Mouse (Mus musculus): ENCODE results near the gene Hps1. TPM values are rescaled to one million over a fixed set of nuclear protein-coding genes. Genes with fewer than 3 reads are reported as not detected.

Gene Hps1
- total RNA-seq, 1 experiment: 13.1 TPM

DNA sequence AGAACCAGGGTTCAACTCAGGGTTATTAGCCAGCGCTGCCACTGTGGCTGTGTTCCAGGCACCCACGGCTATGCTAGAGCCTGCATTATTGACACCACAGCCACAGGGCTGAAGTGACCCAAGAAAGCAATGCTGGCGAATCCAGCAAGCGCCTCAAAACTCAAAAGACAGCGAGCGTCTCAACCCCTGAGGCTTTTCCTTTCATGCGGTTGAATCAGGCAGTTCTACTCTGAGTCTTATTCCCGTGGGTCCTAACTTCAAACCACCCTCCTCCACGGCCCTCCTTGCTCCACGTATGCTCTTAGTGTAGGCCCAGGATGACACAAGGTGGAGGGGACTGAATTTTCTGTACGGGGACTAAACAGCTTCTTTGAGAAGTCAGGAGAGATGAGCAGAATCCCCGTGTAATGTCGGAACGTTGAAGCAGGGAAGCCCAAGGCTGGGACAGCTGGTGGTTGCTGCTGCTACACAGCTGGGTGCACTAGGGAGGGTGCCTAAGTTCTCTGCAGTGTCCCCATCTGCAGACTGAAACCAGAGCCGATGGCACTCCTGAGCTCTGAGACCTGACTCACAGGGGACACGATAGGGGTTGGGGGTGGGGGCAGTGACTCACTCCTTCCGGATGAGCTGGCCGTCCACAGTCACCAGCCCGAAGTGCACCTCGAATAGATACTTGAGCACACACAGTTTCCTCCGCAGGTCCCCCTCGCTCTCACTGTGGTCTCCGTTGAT, 9.5 kb downstream of the Hps1 start:
- H3K9me3 ChIP-seq (ENCODE audit: control insufficient read depth, insufficient read depth, low read depth, low read length): no peaks in the 10 kb centered on the region
- no peak for TF ChIP-seq CHD2 (IDR thresholded peaks at IDR 0.05; ENCODE audit: low read depth, low read length)
- TF ChIP-seq MAFK (IDR thresholded peaks at IDR 0.05; ENCODE audit: insufficient read depth, low read depth, low read length): no peak
- no peak for TF ChIP-seq ZC3H11A (IDR thresholded peaks at IDR 0.05; ENCODE audit: borderline replicate concordance, low read depth, low read length)
- no peak for TF ChIP-seq HCFC1 (IDR thresholded peaks at IDR 0.05; ENCODE audit: borderline replicate concordance, insufficient read depth, low read length)
- TF ChIP-seq ZNF384 (IDR thresholded peaks at IDR 0.05; ENCODE audit: low read depth, low read length): no peak
- no peaks in the 10 kb centered on the region; a peak in 1 of 4 replicates for H3K4me1 ChIP-seq (ENCODE audit: control insufficient read depth in 2 of 2, insufficient read depth in 2 of 2, low read length in 2 of 2, poor library complexity in 1 of 2)
- no peak overlapping the region for H3K4me3 ChIP-seq (ENCODE audit: insufficient read depth in 1 of 2, low read depth in 1 of 2, low read length in 2 of 2, poor library complexity in 1 of 2, severe bottlenecking in 1 of 2)
- DNase-seq (ENCODE audit: low read depth, low spot score): no peak
- peaks cover 41% of the 10 kb centered on the region; the same call in 1 of the 2 replicates for H3K36me3 ChIP-seq (ENCODE audit: control insufficient read depth, insufficient read depth, low read length, poor library complexity, severe bottlenecking)
- in situ Hi-C loops (cut with MboI; ENCODE audit: low sequenced_read_pairs in 2 of 2, unreplicated experiment in 2 of 2): no loop called here
- no peak overlapping the region for H3K9ac ChIP-seq (ENCODE audit: insufficient read depth, low read depth, low read length, poor library complexity, severe bottlenecking)
- no peak overlapping the region for H3K27ac ChIP-seq (ENCODE audit: insufficient read depth, low read depth, low read length, poor library complexity, severe bottlenecking)

DNA sequence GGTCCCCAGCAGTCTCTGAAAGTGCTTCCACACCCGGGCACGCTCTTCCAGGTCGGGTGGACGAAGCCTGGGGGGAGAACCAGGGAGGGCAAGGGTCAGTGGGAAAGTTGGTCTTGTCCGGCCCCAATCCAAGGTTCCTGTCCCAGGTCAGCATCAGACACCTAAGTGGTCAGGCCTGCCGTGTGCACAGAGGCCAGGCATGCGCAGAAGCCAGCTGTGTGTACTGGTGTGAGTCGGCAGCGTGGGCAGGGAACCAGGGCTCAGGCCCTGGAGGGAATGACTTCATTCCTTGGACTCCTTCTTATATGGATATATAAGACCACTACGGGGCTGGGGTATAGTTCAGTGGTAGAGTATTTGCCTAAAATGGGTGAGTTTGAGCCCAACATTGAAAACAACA, 10.1 kb downstream of the Hps1 start:
- no peak overlapping the region for H3K9ac ChIP-seq (ENCODE audit: insufficient read depth, low read depth, low read length, poor library complexity, severe bottlenecking)
- H3K27ac ChIP-seq (ENCODE audit: insufficient read depth, low read depth, low read length, poor library complexity, severe bottlenecking): no peak overlapping the region
- H3K4me3 ChIP-seq (ENCODE audit: insufficient read depth in 1 of 2, low read depth in 1 of 2, low read length in 2 of 2, poor library complexity in 1 of 2, severe bottlenecking in 1 of 2): no peak overlapping the region
- TF ChIP-seq CHD2 (IDR thresholded peaks at IDR 0.05; ENCODE audit: low read depth, low read length): no peak
- TF ChIP-seq HCFC1 (IDR thresholded peaks at IDR 0.05; ENCODE audit: borderline replicate concordance, insufficient read depth, low read length): no peak
- TF ChIP-seq ZNF384 (IDR thresholded peaks at IDR 0.05; ENCODE audit: low read depth, low read length): no peak
- no peak for TF ChIP-seq ZC3H11A (IDR thresholded peaks at IDR 0.05; ENCODE audit: borderline replicate concordance, low read depth, low read length)
- no peak for TF ChIP-seq MAFK (IDR thresholded peaks at IDR 0.05; ENCODE audit: insufficient read depth, low read depth, low read length)
- no peaks in the 10 kb centered on the region; a peak in 1 of 4 replicates for H3K4me1 ChIP-seq (ENCODE audit: control insufficient read depth in 2 of 2, insufficient read depth in 2 of 2, low read length in 2 of 2, poor library complexity in 1 of 2)
- no peak for DNase-seq (ENCODE audit: low read depth, low spot score)
- H3K36me3 ChIP-seq (ENCODE audit: control insufficient read depth, insufficient read depth, low read length, poor library complexity, severe bottlenecking): peaks cover 41% of the 10 kb centered on the region; the same call in 1 of the 2 replicates
- H3K9me3 ChIP-seq (ENCODE audit: control insufficient read depth, insufficient read depth, low read depth, low read length): no peaks in the 10 kb centered on the region
- in situ Hi-C loops (cut with MboI; ENCODE audit: low sequenced_read_pairs in 2 of 2, unreplicated experiment in 2 of 2): no loop called here

DNA sequence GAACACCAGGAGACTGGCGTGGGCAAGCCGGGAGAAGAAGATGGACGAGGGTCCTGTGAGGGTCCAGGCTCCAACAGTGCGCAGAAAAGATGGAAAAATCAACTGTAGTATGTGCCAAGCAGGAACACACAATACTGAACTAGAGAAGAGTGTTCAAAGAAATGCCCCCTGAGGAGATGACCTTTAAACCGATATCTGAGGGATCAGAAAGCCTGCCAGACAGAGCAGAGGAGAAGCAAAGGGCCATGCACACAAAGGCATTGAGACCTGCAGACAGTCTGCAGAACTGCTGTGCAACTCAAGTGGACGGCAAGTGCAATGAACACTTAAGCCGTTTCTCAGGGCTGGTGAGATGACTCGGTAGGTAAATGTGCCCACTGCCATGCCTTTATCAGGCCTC, 12.4 kb downstream of the Hps1 start:
- DNase-seq (ENCODE audit: low read depth, low spot score): no peak
- H3K9ac ChIP-seq (ENCODE audit: insufficient read depth, low read depth, low read length, poor library complexity, severe bottlenecking): no peak overlapping the region
- TF ChIP-seq ZNF384 (IDR thresholded peaks at IDR 0.05; ENCODE audit: low read depth, low read length) (no peak), CHD2 (IDR thresholded peaks at IDR 0.05; ENCODE audit: low read depth, low read length) (no peak), HCFC1 (IDR thresholded peaks at IDR 0.05; ENCODE audit: borderline replicate concordance, insufficient read depth, low read length) (no peak), MAFK (IDR thresholded peaks at IDR 0.05; ENCODE audit: insufficient read depth, low read depth, low read length) (no peak)
- peaks cover 0 to 4% of the 10 kb centered on the region in 2 experiments; a peak in 2 of 4 replicates for H3K4me1 ChIP-seq (ENCODE audit: control insufficient read depth in 2 of 2, insufficient read depth in 2 of 2, low read length in 2 of 2, poor library complexity in 1 of 2)
- in situ Hi-C loops (cut with MboI; ENCODE audit: low sequenced_read_pairs in 2 of 2, unreplicated experiment in 2 of 2): no loop called here
- H3K4me3 ChIP-seq (ENCODE audit: insufficient read depth in 1 of 2, low read depth in 1 of 2, low read length in 2 of 2, poor library complexity in 1 of 2, severe bottlenecking in 1 of 2): no peak overlapping the region
- peaks cover 43% of the 10 kb centered on the region; the same call in 1 of the 2 replicates for H3K36me3 ChIP-seq (ENCODE audit: control insufficient read depth, insufficient read depth, low read length, poor library complexity, severe bottlenecking)
- no peak overlapping the region for H3K27ac ChIP-seq (ENCODE audit: insufficient read depth, low read depth, low read length, poor library complexity, severe bottlenecking)
- no peaks in the 10 kb centered on the region for H3K9me3 ChIP-seq (ENCODE audit: control insufficient read depth, insufficient read depth, low read depth, low read length)

DNA sequence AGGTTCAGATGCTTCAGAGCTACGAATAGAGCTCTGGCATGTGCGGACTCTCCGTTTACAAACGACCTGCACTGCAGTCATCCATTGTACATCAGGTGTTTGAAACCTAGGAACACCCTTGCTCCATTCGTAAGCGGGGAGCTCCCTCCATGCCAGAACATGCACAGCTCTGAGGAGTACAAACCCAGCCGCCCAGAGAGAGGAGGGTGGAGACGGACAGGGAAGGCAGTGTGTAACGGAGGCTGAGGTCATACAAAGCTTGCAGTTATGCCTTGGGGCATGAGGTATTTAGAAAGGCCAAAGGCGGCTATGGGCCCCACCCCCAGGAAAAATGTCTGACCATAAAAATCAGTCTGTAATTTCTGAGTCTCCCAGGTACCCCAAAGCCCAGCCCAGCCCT, 15.4 kb downstream of the Hps1 start:
- in situ Hi-C loops (cut with MboI; ENCODE audit: low sequenced_read_pairs in 2 of 2, unreplicated experiment in 2 of 2): no loop called here
- TF ChIP-seq CHD2 (IDR thresholded peaks at IDR 0.05; ENCODE audit: low read depth, low read length): no peak
- no peak for TF ChIP-seq HCFC1 (IDR thresholded peaks at IDR 0.05; ENCODE audit: borderline replicate concordance, insufficient read depth, low read length)
- no peak for TF ChIP-seq ZC3H11A (IDR thresholded peaks at IDR 0.05; ENCODE audit: borderline replicate concordance, low read depth, low read length)
- no peak for TF ChIP-seq MAFK (IDR thresholded peaks at IDR 0.05; ENCODE audit: insufficient read depth, low read depth, low read length)
- no peak for TF ChIP-seq ZNF384 (IDR thresholded peaks at IDR 0.05; ENCODE audit: low read depth, low read length)
- Histone ChIP-seq H3K9ac (ENCODE audit: insufficient read depth, low read depth, low read length, poor library complexity, severe bottlenecking) (no peak overlapping the region), H3K4me3 (ENCODE audit: insufficient read depth in 1 of 2, low read depth in 1 of 2, low read length in 2 of 2, poor library complexity in 1 of 2, severe bottlenecking in 1 of 2) (no peak overlapping the region), H3K9me3 (ENCODE audit: control insufficient read depth, insufficient read depth, low read depth, low read length) (no peaks in the 10 kb centered on the region), H3K36me3 (ENCODE audit: control insufficient read depth, insufficient read depth, low read length, poor library complexity, severe bottlenecking) (peaks cover 40% of the 10 kb centered on the region; the same call in 1 of the 2 replicates), H3K4me1 (ENCODE audit: control insufficient read depth in 2 of 2, insufficient read depth in 2 of 2, low read length in 2 of 2, poor library complexity in 1 of 2) (peaks cover 0 to 4% of the 10 kb centered on the region in 2 experiments; a peak in 2 of 4 replicates), H3K27ac (ENCODE audit: insufficient read depth, low read depth, low read length, poor library complexity, severe bottlenecking) (no peak overlapping the region)
- DNase-seq (ENCODE audit: low read depth, low spot score): no peak
